20 mouse cellular contexts compared by ENCODE assay signal in genomic region chr4:29152134-29152867, GRCm38 (mm10).
DNase-seq lines count a peak whose midpoint lies in the region; ATAC-seq and TF ChIP-seq lines count a peak whose summit lies in the region.
"Had no signal": no experiment of that assay in that cellular context is flagged by ENCODE, and none has a peak within 500 bp of the region (broad histone marks: within the 10 kb centered on the region; RNA-seq: fewer than 3 reads in every experiment).

No protein-coding gene starts in this region.

- H3K4me2 ChIP-seq in lung, embryonic 15.5 days = no peak overlapping the region
- no peak overlapping the region for H3K4me2 ChIP-seq in intestine, embryonic 15.5 days (replicated peaks)
- H3K4me2 ChIP-seq: heart, embryonic 11.5 days; hindbrain, embryonic 14.5 days; kidney, embryonic 15.5 days had no signal

- no peaks in the 10 kb centered on the region for H3K9me3 ChIP-seq in lung, embryonic 15.5 days
- no peaks in the 10 kb centered on the region for H3K9me3 ChIP-seq in intestine, embryonic 15.5 days
- H3K9me3 ChIP-seq: forebrain, embryonic 10.5 days; kidney, embryonic 15.5 days had no signal

- H3K4me1 ChIP-seq in lung, embryonic 15.5 days = no peaks in the 10 kb centered on the region
- no peaks in the 10 kb centered on the region for H3K4me1 ChIP-seq in lung, adult 2 months (ENCODE audit: control insufficient read depth, insufficient read depth, low read length)
- no peaks in the 10 kb centered on the region for H3K4me1 ChIP-seq in intestine, embryonic 15.5 days (replicated peaks)
- H3K4me1 ChIP-seq: kidney, embryonic 15.5 days had no signal

- no peaks in the 10 kb centered on the region for H3K27me3 ChIP-seq in lung, embryonic 15.5 days
- H3K27me3 ChIP-seq in intestine, embryonic 15.5 days (replicated peaks) = no peaks in the 10 kb centered on the region
- H3K27me3 ChIP-seq: kidney, embryonic 15.5 days had no signal

- DNase-seq in lung, adult 2 months = no peak
- DNase-seq in lung, postnatal 25 days (ENCODE audit: low spot score) = peak; percentile 16
- DNase-seq in urinary bladder, postnatal 36 days (ENCODE audit: low spot score in 2 of 2) = no peak
- DNase-seq in neural tube, embryonic 10.5 days (ENCODE audit: extremely low spot score, low spot score) = no peak
- no peak for DNase-seq in heart, postnatal 4 days
- DNase-seq: adrenal gland, adult 8-10 months; B cell, adult 2 months; cerebellum, postnatal 14 days; embryo, embryonic 11 days; gastrocnemius, adult 2 months; liver; right cerebral cortex, postnatal 25 days; thymus, adult 18-20 months; thymus, postnatal 4 days had no signal

- peak; percentile 57; the same call in 1 of the 2 replicates for ATAC-seq in lung, embryonic 15.5 days (ENCODE audit: borderline replicate concordance, extremely low read depth, low FRiP score, low TSS enrichment)
- peak; percentile 92 for ATAC-seq in intestine, embryonic 15.5 days

- TF ChIP-seq CTCF in lung, adult 2 months (IDR thresholded peaks at IDR 0.05; ENCODE audit: insufficient read depth, low read length) = no peak

- H3K4me3 ChIP-seq in lung, embryonic 15.5 days = no peak overlapping the region
- no peak overlapping the region for H3K4me3 ChIP-seq in lung, adult 2 months (replicated peaks; ENCODE audit: extremely low read depth, low read depth, low read length)
- no peak overlapping the region for H3K4me3 ChIP-seq in intestine, embryonic 15.5 days (replicated peaks)
- H3K4me3 ChIP-seq: forebrain, embryonic 10.5 days; gastrocnemius, adult 2 months; kidney, embryonic 15.5 days had no signal

- WGBS in lung, embryonic 15.5 days = 49% methylated on average over 6 of the region's 6 CpGs
- 47% methylated on average over 6 of the region's 6 CpGs for WGBS in lung, adult 2 months
- 57% methylated on average over 6 of the region's 6 CpGs for WGBS in intestine, embryonic 15.5 days

- no peak overlapping the region for H3K9ac ChIP-seq in lung, embryonic 15.5 days
- H3K9ac ChIP-seq in intestine, embryonic 15.5 days = no peak overlapping the region
- H3K9ac ChIP-seq: hindbrain, embryonic 14.5 days; kidney, embryonic 15.5 days had no signal

- H3K36me3 ChIP-seq in lung, embryonic 15.5 days = no peaks in the 10 kb centered on the region
- no peaks in the 10 kb centered on the region for H3K36me3 ChIP-seq in intestine, embryonic 15.5 days
- H3K36me3 ChIP-seq: forebrain, embryonic 10.5 days; kidney, embryonic 15.5 days had no signal

- TF ChIP-seq POLR2A in lung, adult 2 months (IDR thresholded peaks at IDR 0.05; ENCODE audit: borderline replicate concordance, extremely low read depth, low read depth, low read length) = no peak

- peak overlapping the region; percentile 50 for H3K27ac ChIP-seq in lung, embryonic 15.5 days
- no peak overlapping the region for H3K27ac ChIP-seq in intestine, embryonic 15.5 days
- H3K27ac ChIP-seq: forebrain, embryonic 10.5 days; gastrocnemius, adult 2 months; hindbrain, embryonic 14.5 days; kidney, embryonic 15.5 days had no signal
